Mouse (Mus musculus) adrenal gland, adult 10 weeks (tissue): ENCODE measurements around the gene Vmn2r24. TPM values are rescaled to one million over a fixed set of nuclear protein-coding genes. Genes with fewer than 3 reads are reported as not detected.

Experiments
- polyA plus RNA-seq: library from polyadenylated mRNA; stranded (reverse); fragments of 350-450 nt; fragmentation: Illumina TruSeq; extraction: RNeasy Lipid Tissue Mini Kit (QIAGEN cat#74804); gene quantifications from one replicate; pipeline ENCODE4 v1.2.3, GENCODE M21; 2014; ENCODE audit warnings: low read depth, low replicate concordance

The Vmn2r24 gene
- not detected for polyA plus RNA-seq

DNA sequence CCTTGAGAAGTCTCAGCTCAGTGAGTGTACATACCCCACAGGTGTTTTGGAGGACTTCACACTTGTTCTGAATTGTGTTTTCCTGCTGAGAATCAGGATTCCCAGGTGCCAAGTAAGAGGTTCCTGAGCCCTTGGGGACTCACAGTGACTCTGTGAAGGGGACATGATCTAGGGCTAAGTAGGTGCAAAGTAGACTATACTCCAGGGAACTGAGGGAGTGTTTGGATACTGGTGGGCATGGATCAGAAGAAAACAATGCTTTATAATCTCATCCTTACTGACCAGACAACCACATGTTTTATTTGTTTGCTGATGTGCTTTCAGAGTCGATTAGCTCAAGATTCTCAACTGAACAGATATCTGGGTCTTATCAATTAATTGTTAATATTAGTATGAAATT is at the start of gene Vmn2r24:
Gene Vmn2r24, plus strand, starts transcription at position 301 of the 400 bp plus-strand sequence.

DNA sequence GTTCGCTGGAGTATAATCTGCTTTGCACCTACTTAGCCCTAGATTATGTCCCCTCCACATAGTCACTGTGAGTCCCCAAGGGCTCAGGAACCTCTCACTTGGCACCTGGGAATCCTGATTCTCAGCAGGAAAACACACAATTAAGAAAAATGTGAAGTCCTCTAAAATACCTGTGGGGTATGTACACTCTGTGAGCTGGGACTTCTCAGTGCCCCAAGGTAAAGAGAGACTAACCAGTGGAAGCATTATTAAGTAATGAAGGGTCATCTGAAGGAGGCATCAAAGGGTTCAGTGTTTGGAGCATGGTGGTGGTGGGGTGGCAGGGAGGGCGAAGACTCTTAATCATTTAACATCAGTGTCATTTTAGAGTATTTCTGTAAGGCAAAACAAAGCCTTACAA is 74.7 kb downstream of the Vmn2r24 start, which contains the start of gene Vmn2r25:
Gene Vmn2r25, minus strand, starts transcription at position 101 of the 400 bp plus-strand sequence.

Other genes with a start within 250 kb of the Vmn2r24 start
- gene Vmn2r21, start 245.5 kb upstream of the Vmn2r24 start, polyA plus RNA-seq: not detected
- not detected for gene Vmn2r22, start 128.2 kb upstream of the Vmn2r24 start, polyA plus RNA-seq
- gene Vmn2r23, start 76.2 kb upstream of the Vmn2r24 start, polyA plus RNA-seq: not detected
- gene Vmn2r25, start 74.6 kb downstream of the Vmn2r24 start, polyA plus RNA-seq: not detected
- not detected for gene Vmn2r26, start 245.7 kb downstream of the Vmn2r24 start, polyA plus RNA-seq